ENCODE assay signal across 24 mouse cellular contexts in the genomic region with DNA sequence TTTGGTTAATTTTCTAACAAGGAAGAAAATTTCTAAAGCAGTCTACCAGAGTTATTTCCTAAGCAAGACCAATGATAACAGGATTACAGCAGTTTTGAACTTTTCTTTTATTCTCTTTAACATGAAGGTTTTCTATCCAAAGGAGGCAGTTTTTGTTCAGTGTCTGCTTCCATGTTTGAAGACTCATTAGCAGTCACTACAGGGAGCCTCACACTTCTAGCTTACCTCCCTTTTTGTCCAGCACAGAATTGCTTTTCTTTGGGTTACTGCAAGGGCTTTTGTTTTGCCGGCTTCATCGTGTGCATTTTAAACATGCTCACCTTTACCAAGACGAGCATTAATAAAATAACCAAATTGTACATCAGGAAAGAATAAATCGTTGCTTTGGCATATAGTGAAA.
A peak's percentile ranks its signal among the peaks of the same experiment; 100 is the strongest.
DNase-seq lines count a peak whose midpoint lies in the region; ATAC-seq and TF ChIP-seq lines count a peak whose summit lies in the region.
"Had no signal": no experiment of that assay in that cellular context is flagged by ENCODE, and none has a peak within 500 bp of the region (broad histone marks: within the 10 kb centered on the region; RNA-seq: fewer than 3 reads in every experiment).

No protein-coding gene starts in this region.

- no peak for TF ChIP-seq CTCF in forebrain, postnatal 0 days (IDR thresholded peaks at IDR 0.05; ENCODE audit: low read depth)

- no peaks in the 10 kb centered on the region for H3K9me3 ChIP-seq in forebrain, embryonic 14.5 days (replicated peaks; ENCODE audit: control insufficient read depth, low read length)
- H3K9me3 ChIP-seq in forebrain, postnatal 0 days (ENCODE audit: low read length) = no peaks in the 10 kb centered on the region
- no peaks in the 10 kb centered on the region for H3K9me3 ChIP-seq in hindbrain, embryonic 15.5 days
- H3K9me3 ChIP-seq in hindbrain, embryonic 13.5 days = no peaks in the 10 kb centered on the region
- H3K9me3 ChIP-seq in midbrain, embryonic 16.5 days (replicated peaks; ENCODE audit: control insufficient read depth, low read length, poor library complexity, severe bottlenecking) = no peaks in the 10 kb centered on the region
- H3K9me3 ChIP-seq in midbrain, embryonic 15.5 days = no peaks in the 10 kb centered on the region
- H3K9me3 ChIP-seq: heart, embryonic 12.5 days; heart, embryonic 15.5 days; hindbrain, embryonic 10.5 days had no signal

- H3K36me3 ChIP-seq in forebrain, embryonic 14.5 days (ENCODE audit: control insufficient read depth, insufficient read depth, low read length) = no peaks in the 10 kb centered on the region
- H3K36me3 ChIP-seq in forebrain, postnatal 0 days (ENCODE audit: insufficient read depth) = no peaks in the 10 kb centered on the region
- H3K36me3 ChIP-seq in hindbrain, embryonic 15.5 days = no peaks in the 10 kb centered on the region
- no peaks in the 10 kb centered on the region for H3K36me3 ChIP-seq in hindbrain, embryonic 13.5 days
- no peaks in the 10 kb centered on the region for H3K36me3 ChIP-seq in midbrain, embryonic 16.5 days (ENCODE audit: control insufficient read depth, insufficient read depth, low read length)
- no peaks in the 10 kb centered on the region for H3K36me3 ChIP-seq in midbrain, embryonic 15.5 days (replicated peaks)
- H3K36me3 ChIP-seq: heart, embryonic 12.5 days; heart, embryonic 15.5 days; hindbrain, embryonic 10.5 days had no signal

- H3K27ac ChIP-seq in forebrain, embryonic 14.5 days (ENCODE audit: low read depth, low read length) = no peak overlapping the region
- no peak overlapping the region for H3K27ac ChIP-seq in forebrain, postnatal 0 days (ENCODE audit: low read depth, low read length)
- peak overlapping the region; percentile 32; the same call in 1 of the 2 replicates for H3K27ac ChIP-seq in hindbrain, embryonic 15.5 days (replicated peaks)
- no peak overlapping the region for H3K27ac ChIP-seq in hindbrain, embryonic 13.5 days
- 0 out of 2 replicates have a peak overlapping the region, but pooled peaks have one; percentile 17 for H3K27ac ChIP-seq in midbrain, embryonic 16.5 days (ENCODE audit: low read length)
- H3K27ac ChIP-seq in midbrain, embryonic 15.5 days = no peak overlapping the region
- H3K27ac ChIP-seq: heart, embryonic 15.5 days; hindbrain, embryonic 10.5 days; hindbrain, postnatal 0 days had no signal

- peaks cover 31% of the 10 kb centered on the region for H3K4me1 ChIP-seq in forebrain, embryonic 14.5 days (ENCODE audit: control insufficient read depth, insufficient read depth, low read length)
- H3K4me1 ChIP-seq in forebrain, postnatal 0 days (ENCODE audit: insufficient read depth) = peaks cover 11% of the 10 kb centered on the region; the same call in 1 of the 2 replicates
- peaks cover 9% of the 10 kb centered on the region for H3K4me1 ChIP-seq in hindbrain, embryonic 15.5 days (replicated peaks)
- H3K4me1 ChIP-seq in hindbrain, embryonic 13.5 days (replicated peaks) = peaks cover 10% of the 10 kb centered on the region; the same call in 1 of the 2 replicates
- H3K4me1 ChIP-seq in midbrain, embryonic 16.5 days (ENCODE audit: control insufficient read depth, insufficient read depth, low read length) = peaks cover 8% of the 10 kb centered on the region
- peaks cover 14% of the 10 kb centered on the region; the same call in 1 of the 2 replicates for H3K4me1 ChIP-seq in midbrain, embryonic 15.5 days
- H3K4me1 ChIP-seq: heart, embryonic 12.5 days; heart, embryonic 15.5 days had no signal

- H3K4me3 ChIP-seq in forebrain, embryonic 14.5 days (ENCODE audit: low read depth, low read length) = no peak overlapping the region
- no peak overlapping the region for H3K4me3 ChIP-seq in forebrain, postnatal 0 days (ENCODE audit: low read depth, low read length)
- no peak overlapping the region for H3K4me3 ChIP-seq in hindbrain, embryonic 15.5 days
- H3K4me3 ChIP-seq in hindbrain, embryonic 13.5 days = no peak overlapping the region
- H3K4me3 ChIP-seq in midbrain, embryonic 16.5 days (ENCODE audit: low read depth, low read length) = no peak overlapping the region
- H3K4me3 ChIP-seq in midbrain, embryonic 15.5 days = no peak overlapping the region
- H3K4me3 ChIP-seq: heart, embryonic 12.5 days; heart, embryonic 15.5 days; hindbrain, embryonic 10.5 days had no signal

- 0 out of 2 replicates have a peak overlapping the region, but pooled peaks have one; percentile 17 for H3K4me2 ChIP-seq in forebrain, embryonic 14.5 days (ENCODE audit: low read length)
- no peak overlapping the region for H3K4me2 ChIP-seq in forebrain, postnatal 0 days (ENCODE audit: low read depth)
- no peak overlapping the region for H3K4me2 ChIP-seq in hindbrain, embryonic 15.5 days
- H3K4me2 ChIP-seq in hindbrain, embryonic 13.5 days = no peak overlapping the region
- no peak overlapping the region for H3K4me2 ChIP-seq in midbrain, embryonic 16.5 days (ENCODE audit: low read length)
- no peak overlapping the region for H3K4me2 ChIP-seq in midbrain, embryonic 15.5 days
- H3K4me2 ChIP-seq: heart, embryonic 12.5 days; heart, embryonic 15.5 days had no signal

- no peaks in the 10 kb centered on the region for H3K27me3 ChIP-seq in forebrain, embryonic 14.5 days (replicated peaks; ENCODE audit: control insufficient read depth, insufficient read depth, low read length)
- H3K27me3 ChIP-seq in forebrain, postnatal 0 days (ENCODE audit: insufficient read depth, low read length) = no peaks in the 10 kb centered on the region
- H3K27me3 ChIP-seq in hindbrain, embryonic 15.5 days = no peaks in the 10 kb centered on the region
- H3K27me3 ChIP-seq in hindbrain, embryonic 13.5 days = no peaks in the 10 kb centered on the region
- H3K27me3 ChIP-seq in midbrain, embryonic 16.5 days (ENCODE audit: control insufficient read depth, insufficient read depth, low read depth, low read length) = no peaks in the 10 kb centered on the region
- H3K27me3 ChIP-seq in midbrain, embryonic 15.5 days (replicated peaks) = no peaks in the 10 kb centered on the region
- H3K27me3 ChIP-seq: heart, embryonic 12.5 days; heart, embryonic 15.5 days had no signal

- H3K9ac ChIP-seq in forebrain, embryonic 14.5 days (ENCODE audit: low read length) = no peak overlapping the region
- H3K9ac ChIP-seq in forebrain, postnatal 0 days = no peak overlapping the region
- no peak overlapping the region for H3K9ac ChIP-seq in hindbrain, embryonic 15.5 days
- H3K9ac ChIP-seq in hindbrain, embryonic 13.5 days = no peak overlapping the region
- H3K9ac ChIP-seq in midbrain, embryonic 16.5 days (ENCODE audit: low read depth, low read length) = no peak overlapping the region
- H3K9ac ChIP-seq in midbrain, embryonic 15.5 days = no peak overlapping the region
- H3K9ac ChIP-seq: heart, embryonic 12.5 days; heart, embryonic 15.5 days had no signal

- ATAC-seq in forebrain, embryonic 14.5 days = no peak
- ATAC-seq in forebrain, postnatal 0 days = no peak
- ATAC-seq in hindbrain, embryonic 15.5 days (ENCODE audit: low FRiP score, low read depth) = no peak
- ATAC-seq in hindbrain, embryonic 13.5 days (ENCODE audit: low FRiP score) = no peak
- no peak for ATAC-seq in midbrain, embryonic 16.5 days
- ATAC-seq in midbrain, embryonic 15.5 days (replicated peaks) = no peak
- ATAC-seq: activated CD4-positive, CD25-positive, alpha-beta regulatory T cell, adult 4 months; CD4-positive, CD25-positive, alpha-beta regulatory T cell, adult 4 months; hindbrain, postnatal 0 days; inflammation-experienced regulatory T-cells, adult 6 months; intestine, embryonic 16.5 days had no signal

- DNase-seq in forebrain, embryonic 14.5 days (ENCODE audit: low spot score) = peak; percentile 46
- no peak for DNase-seq in forebrain, postnatal 0 days
- DNase-seq: adrenal gland, adult 8-10 months; adrenal gland, postnatal 25 days; cerebellum, adult 18-20 months; cerebellum, adult 9-10 months; cerebellum, postnatal 14 days; gastrocnemius, postnatal 25 days; heart, adult 18-20 months; heart, postnatal 10 days; heart, postnatal 36 days; kidney, adult 18-20 months had no signal

- 5% methylated on average over 4 of the region's 4 CpGs for WGBS in forebrain, embryonic 14.5 days
- WGBS in forebrain, postnatal 0 days = 15% methylated on average over 4 of the region's 4 CpGs
- WGBS in hindbrain, embryonic 15.5 days = 34% methylated on average over 4 of the region's 4 CpGs
- WGBS in hindbrain, embryonic 13.5 days = 41% methylated on average over 4 of the region's 4 CpGs
- 16% methylated on average over 4 of the region's 4 CpGs for WGBS in midbrain, embryonic 16.5 days
- 18% methylated on average over 4 of the region's 4 CpGs for WGBS in midbrain, embryonic 15.5 days

Comparison
In these comparisons a context has a peak if more than half of its experiments do, and no peak if none do; other contexts are left out.
1. H3K27ac ChIP-seq: peak in hindbrain, embryonic 15.5 days (single experiment) and midbrain, embryonic 16.5 days (single experiment); none in forebrain, embryonic 14.5 days (single experiment), forebrain, postnatal 0 days (single experiment), hindbrain, embryonic 13.5 days (single experiment) and midbrain, embryonic 15.5 days (single experiment).